26 mouse cellular contexts compared by ENCODE assay signal in the genomic region with DNA sequence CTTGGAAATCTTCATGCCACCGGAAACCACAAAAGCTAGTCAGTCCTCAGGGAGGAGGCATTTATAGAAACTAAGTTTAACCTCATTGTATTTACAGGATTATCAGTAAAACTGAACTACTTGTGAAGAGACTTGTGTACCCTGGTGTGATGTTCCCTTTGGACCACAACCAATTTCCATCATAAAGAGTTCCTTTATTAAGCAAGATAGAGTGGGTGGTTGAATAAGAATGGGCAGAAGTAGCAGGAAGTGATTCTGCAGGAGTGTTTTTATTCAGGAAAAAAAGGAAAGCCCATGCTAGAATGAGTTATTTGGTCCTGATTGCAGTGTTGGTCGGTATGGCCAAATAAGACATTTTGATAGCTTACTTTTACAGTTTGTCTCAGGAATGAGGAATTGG.
"Had no signal": no experiment of that assay in that cellular context is flagged by ENCODE, and none has a peak within 500 bp of the region (broad histone marks: within the 10 kb centered on the region; RNA-seq: fewer than 3 reads in every experiment).

No protein-coding gene starts in this region.

- H3K4me1 ChIP-seq: heart, embryonic 10.5 days; heart, embryonic 12.5 days; hindbrain, embryonic 10.5 days; hindbrain, embryonic 13.5 days; hindbrain, embryonic 15.5 days; kidney, embryonic 15.5 days; limb, embryonic 10.5 days; limb, embryonic 12.5 days; liver, embryonic 12.5 days had no signal

- H3K27me3 ChIP-seq: heart, embryonic 12.5 days; hindbrain, embryonic 13.5 days; hindbrain, embryonic 15.5 days; kidney, embryonic 15.5 days; limb, embryonic 12.5 days; liver, embryonic 12.5 days had no signal

- H3K9me3 ChIP-seq: heart, embryonic 10.5 days; heart, embryonic 12.5 days; hindbrain, embryonic 10.5 days; hindbrain, embryonic 13.5 days; hindbrain, embryonic 15.5 days; kidney, embryonic 15.5 days; limb, embryonic 10.5 days; limb, embryonic 12.5 days; liver, embryonic 12.5 days had no signal

- H3K4me3 ChIP-seq: gastrocnemius, adult 2 months; heart, embryonic 10.5 days; heart, embryonic 12.5 days; hindbrain, embryonic 10.5 days; hindbrain, embryonic 13.5 days; hindbrain, embryonic 15.5 days; kidney, embryonic 15.5 days; left cerebral cortex, adult 2 months; limb, embryonic 10.5 days; limb, embryonic 12.5 days; liver, embryonic 12.5 days had no signal

- H3K27ac ChIP-seq: gastrocnemius, adult 2 months; heart, embryonic 10.5 days; hindbrain, embryonic 10.5 days; hindbrain, embryonic 13.5 days; hindbrain, embryonic 15.5 days; hindbrain, postnatal 0 days; kidney, embryonic 15.5 days; kidney, postnatal 0 days; left cerebral cortex, adult 2 months; limb, embryonic 10.5 days; limb, embryonic 12.5 days; liver, embryonic 12.5 days; liver, embryonic 14.5 days had no signal

- ATAC-seq: hindbrain, postnatal 0 days; intestine, embryonic 16.5 days; liver, embryonic 12.5 days had no signal

- DNase-seq: gastrocnemius, adult 2 months; gastrocnemius, postnatal 10 days; gastrocnemius, postnatal 25 days; heart, adult 18-20 months; heart, postnatal 10 days; heart, postnatal 4 days; kidney, adult 11 months; kidney, adult 2 months; kidney, adult 9 months; kidney, postnatal 14 days; kidney, postnatal 36 days; liver had no signal

- H3K4me2 ChIP-seq: heart, embryonic 12.5 days; hindbrain, embryonic 13.5 days; hindbrain, embryonic 15.5 days; kidney, embryonic 15.5 days; limb, embryonic 12.5 days; liver, embryonic 12.5 days had no signal

- H3K36me3 ChIP-seq: heart, embryonic 10.5 days; heart, embryonic 12.5 days; hindbrain, embryonic 10.5 days; hindbrain, embryonic 13.5 days; hindbrain, embryonic 15.5 days; kidney, embryonic 15.5 days; limb, embryonic 10.5 days; limb, embryonic 12.5 days; liver, embryonic 12.5 days had no signal

- H3K9ac ChIP-seq: heart, embryonic 12.5 days; hindbrain, embryonic 13.5 days; hindbrain, embryonic 15.5 days; kidney, embryonic 15.5 days; limb, embryonic 12.5 days; liver, embryonic 12.5 days; liver, embryonic 14.5 days had no signal
